Mouse (Mus musculus) megakaryocyte-erythroid progenitor cell, adult 5-6 weeks (primary cell): ENCODE results near the gene Ccdc169. TPM values are rescaled to one million over a fixed set of nuclear protein-coding genes. Genes with fewer than 3 reads are reported as not detected.

Source experiments
- ATAC-seq: replicated peaks from 2 replicates; pipeline ENCODE4 v1.8.0; 2016; ENCODE audit warnings: mild to moderate bottlenecking, inconsistent platforms; ENCODE audit not compliant: severe bottlenecking, poor library complexity, low FRiP score, low TSS enrichment
- total RNA-seq, 2 experiments: library from RNA; stranded (forward) in 1 of 2; stranded (reverse) in 1 of 2; fragments of 200-1000, 215-1000 nt in 1 of 2; fragments of >200 nt in 1 of 2; fragmentation: Nextera tagmentation in 1 of 2; gene quantifications; 2 replicates each; pipeline ENCODE4 v1.2.3; 2014 to 2017

Ccdc169 gene
- total RNA-seq (2014; fragmentation: Nextera tagmentation) (0.84 TPM in 1 of 2 replicates, not detected in the other), total RNA-seq (2017) (not detected in 2 replicates)

GRCm38 (mm10) chr3:55137039-55137438 is at the start of gene Ccdc169:
Gene Ccdc169, plus strand, starts transcription at chr3:55137339.
- no peak for ATAC-seq

- no peak for ATAC-seq
Observed at GRCm38 (mm10) chr3:55087360-55087759, 49.8 kb upstream of the Ccdc169 start.

- no peak for ATAC-seq
Observed at GRCm38 (mm10) chr3:55088359-55088758, 48.8 kb upstream of the Ccdc169 start.

GRCm38 (mm10) chr3:55088843-55089242 is 48.3 kb upstream of the Ccdc169 start:
- ATAC-seq, result no peak

GRCm38 (mm10) chr3:55089291-55089690 is 47.8 kb upstream of the Ccdc169 start:
- no peak for ATAC-seq

- no peak for ATAC-seq
Observed at GRCm38 (mm10) chr3:55093161-55093560, 44.0 kb upstream of the Ccdc169 start.

GRCm38 (mm10) chr3:55095968-55096654 is 41.0 kb upstream of the Ccdc169 start:
- no peak for ATAC-seq

- ATAC-seq, result no peak
Observed at GRCm38 (mm10) chr3:55096655-55097005, 40.5 kb upstream of the Ccdc169 start.

GRCm38 (mm10) chr3:55097186-55097585 is 40.0 kb upstream of the Ccdc169 start:
- ATAC-seq, result no peak

- no peak for ATAC-seq
Observed at GRCm38 (mm10) chr3:55098014-55098413, 39.1 kb upstream of the Ccdc169 start.

- ATAC-seq, result no peak
Observed at GRCm38 (mm10) chr3:55098990-55099389, 38.1 kb upstream of the Ccdc169 start.

GRCm38 (mm10) chr3:55101092-55101491 is 36.0 kb upstream of the Ccdc169 start:
- no peak for ATAC-seq

- no peak for ATAC-seq
Observed at GRCm38 (mm10) chr3:55105372-55106023, 31.6 kb upstream of the Ccdc169 start.

GRCm38 (mm10) chr3:55106051-55106450 is 31.1 kb upstream of the Ccdc169 start:
- ATAC-seq, result no peak

- ATAC-seq, result no peak
Observed at GRCm38 (mm10) chr3:55109097-55109496, 28.0 kb upstream of the Ccdc169 start.

- peak; percentile 91 for ATAC-seq
Observed at GRCm38 (mm10) chr3:55111935-55112709, 25.0 kb upstream of the Ccdc169 start, which contains the start of gene Spg20. Gene Spg20, plus strand, starts transcription at chr3:55112108.

- peak; percentile 25; the same call in 1 of the 2 replicates for ATAC-seq
Observed at GRCm38 (mm10) chr3:55112710-55113415, 24.3 kb upstream of the Ccdc169 start.

- no peak for ATAC-seq
Observed at GRCm38 (mm10) chr3:55114313-55115065, 22.6 kb upstream of the Ccdc169 start.

GRCm38 (mm10) chr3:55115071-55115470 is 22.1 kb upstream of the Ccdc169 start:
- no peak for ATAC-seq
